Mouse (Mus musculus): ENCODE measurements around the gene Bcl6. TPM values are rescaled to one million over a fixed set of nuclear protein-coding genes. Genes with fewer than 3 reads are reported as not detected.
A peak's percentile ranks its signal among the peaks of the same experiment; 100 is the strongest.

Bcl6 gene
- polyA plus RNA-seq, 1 experiment from 2014 or later: 0.25 TPM

- no peak for DNase-seq (ENCODE audit: low spot score)
- ATAC-seq (replicated peaks; ENCODE audit: insufficient number of reproducible peaks, low FRiP score, low TSS enrichment, low read depth): no peak
- H3K27me3 ChIP-seq (ENCODE audit: control insufficient read depth, insufficient read depth, low read length): no peaks in the 10 kb centered on the region
- 88% methylated on average over 14 of the region's 14 CpGs for WGBS
- no peak overlapping the region for H3K9ac ChIP-seq (replicated peaks; ENCODE audit: low read length)
- H3K9me3 ChIP-seq (replicated peaks; ENCODE audit: control insufficient read depth, low read length): no peaks in the 10 kb centered on the region
- no peak overlapping the region for H3K27ac ChIP-seq (replicated peaks; ENCODE audit: low read depth, low read length)
- H3K4me2 ChIP-seq (ENCODE audit: low read depth, low read length): no peak overlapping the region
- H3K4me3 ChIP-seq (ENCODE audit: low read depth, low read length): no peak overlapping the region
- no peaks in the 10 kb centered on the region for H3K36me3 ChIP-seq (replicated peaks; ENCODE audit: control insufficient read depth, insufficient read depth, low read depth, low read length)
- no peaks in the 10 kb centered on the region for H3K4me1 ChIP-seq (ENCODE audit: control insufficient read depth, insufficient read depth, low read length)
Observed at GRCm38 (mm10) chr16:23966066-23966465, 22.6 kb downstream of the Bcl6 start.

GRCm38 (mm10) chr16:23964706-23965367, 23.8 kb downstream of the Bcl6 start:
- Histone ChIP-seq H3K27ac (replicated peaks; ENCODE audit: low read depth, low read length) (no peak overlapping the region), H3K27me3 (ENCODE audit: control insufficient read depth, insufficient read depth, low read length) (no peaks in the 10 kb centered on the region), H3K9ac (replicated peaks; ENCODE audit: low read length) (no peak overlapping the region), H3K36me3 (replicated peaks; ENCODE audit: control insufficient read depth, insufficient read depth, low read depth, low read length) (no peaks in the 10 kb centered on the region), H3K4me2 (ENCODE audit: low read depth, low read length) (no peak overlapping the region), H3K4me1 (ENCODE audit: control insufficient read depth, insufficient read depth, low read length) (no peaks in the 10 kb centered on the region), H3K4me3 (ENCODE audit: low read depth, low read length) (no peak overlapping the region), H3K9me3 (replicated peaks; ENCODE audit: control insufficient read depth, low read length) (no peaks in the 10 kb centered on the region)
- 77% methylated on average over 14 of the region's 14 CpGs for WGBS
- ATAC-seq (replicated peaks; ENCODE audit: insufficient number of reproducible peaks, low FRiP score, low TSS enrichment, low read depth): no peak
- DNase-seq (ENCODE audit: low spot score): no peak

- H3K4me2 ChIP-seq (ENCODE audit: low read depth, low read length): no peak overlapping the region
- no peak overlapping the region for H3K4me3 ChIP-seq (ENCODE audit: low read depth, low read length)
- DNase-seq (ENCODE audit: low spot score) (no peak), ATAC-seq (replicated peaks; ENCODE audit: insufficient number of reproducible peaks, low FRiP score, low TSS enrichment, low read depth) (no peak)
- no peak overlapping the region for H3K27ac ChIP-seq (replicated peaks; ENCODE audit: low read depth, low read length)
- H3K9ac ChIP-seq (replicated peaks; ENCODE audit: low read length): no peak overlapping the region
- no peaks in the 10 kb centered on the region for H3K27me3 ChIP-seq (ENCODE audit: control insufficient read depth, insufficient read depth, low read length)
- H3K36me3 ChIP-seq (replicated peaks; ENCODE audit: control insufficient read depth, insufficient read depth, low read depth, low read length): no peaks in the 10 kb centered on the region
- no peaks in the 10 kb centered on the region for H3K4me1 ChIP-seq (ENCODE audit: control insufficient read depth, insufficient read depth, low read length)
- H3K9me3 ChIP-seq (replicated peaks; ENCODE audit: control insufficient read depth, low read length): no peaks in the 10 kb centered on the region
- WGBS: 71% methylated on average over 22 of the region's 22 CpGs
Observed at GRCm38 (mm10) chr16:23963896-23964668, 24.6 kb downstream of the Bcl6 start.

- no peak overlapping the region for H3K9ac ChIP-seq (replicated peaks; ENCODE audit: low read length)
- 84% methylated on average over 2 of the region's 2 CpGs for WGBS
- no peaks in the 10 kb centered on the region for H3K9me3 ChIP-seq (replicated peaks; ENCODE audit: control insufficient read depth, low read length)
- DNase-seq (ENCODE audit: low spot score) (no peak), ATAC-seq (replicated peaks; ENCODE audit: insufficient number of reproducible peaks, low FRiP score, low TSS enrichment, low read depth) (no peak)
- H3K27ac ChIP-seq (replicated peaks; ENCODE audit: low read depth, low read length): no peak overlapping the region
- H3K36me3 ChIP-seq (replicated peaks; ENCODE audit: control insufficient read depth, insufficient read depth, low read depth, low read length): no peaks in the 10 kb centered on the region
- H3K27me3 ChIP-seq (ENCODE audit: control insufficient read depth, insufficient read depth, low read length): no peaks in the 10 kb centered on the region
- no peaks in the 10 kb centered on the region for H3K4me1 ChIP-seq (ENCODE audit: control insufficient read depth, insufficient read depth, low read length)
- no peak overlapping the region for H3K4me3 ChIP-seq (ENCODE audit: low read depth, low read length)
- H3K4me2 ChIP-seq (ENCODE audit: low read depth, low read length): no peak overlapping the region
Observed at GRCm38 (mm10) chr16:23962401-23962800, 26.3 kb downstream of the Bcl6 start.

- H3K4me2 ChIP-seq (ENCODE audit: low read depth, low read length): no peak overlapping the region
- H3K27me3 ChIP-seq (ENCODE audit: control insufficient read depth, insufficient read depth, low read length): no peaks in the 10 kb centered on the region
- no peaks in the 10 kb centered on the region for H3K9me3 ChIP-seq (replicated peaks; ENCODE audit: control insufficient read depth, low read length)
- no peak for ATAC-seq (replicated peaks; ENCODE audit: insufficient number of reproducible peaks, low FRiP score, low TSS enrichment, low read depth)
- no peaks in the 10 kb centered on the region for H3K36me3 ChIP-seq (replicated peaks; ENCODE audit: control insufficient read depth, insufficient read depth, low read depth, low read length)
- no peaks in the 10 kb centered on the region for H3K4me1 ChIP-seq (ENCODE audit: control insufficient read depth, insufficient read depth, low read length)
- H3K9ac ChIP-seq (replicated peaks; ENCODE audit: low read length): no peak overlapping the region
- DNase-seq (ENCODE audit: low spot score): no peak
- H3K27ac ChIP-seq (replicated peaks; ENCODE audit: low read depth, low read length): no peak overlapping the region
- no peak overlapping the region for H3K4me3 ChIP-seq (ENCODE audit: low read depth, low read length)
Observed at GRCm38 (mm10) chr16:23958938-23959337, 29.7 kb downstream of the Bcl6 start.

GRCm38 (mm10) chr16:23953959-23954260, 34.7 kb downstream of the Bcl6 start:
- Histone ChIP-seq H3K27me3 (ENCODE audit: control insufficient read depth, insufficient read depth, low read length) (no peaks in the 10 kb centered on the region), H3K4me3 (ENCODE audit: low read depth, low read length) (no peak overlapping the region), H3K27ac (replicated peaks; ENCODE audit: low read depth, low read length) (no peak overlapping the region), H3K4me2 (ENCODE audit: low read depth, low read length) (no peak overlapping the region), H3K4me1 (ENCODE audit: control insufficient read depth, insufficient read depth, low read length) (no peaks in the 10 kb centered on the region), H3K36me3 (replicated peaks; ENCODE audit: control insufficient read depth, insufficient read depth, low read depth, low read length) (no peaks in the 10 kb centered on the region), H3K9ac (replicated peaks; ENCODE audit: low read length) (no peak overlapping the region), H3K9me3 (replicated peaks; ENCODE audit: control insufficient read depth, low read length) (no peaks in the 10 kb centered on the region)
- ATAC-seq (replicated peaks; ENCODE audit: insufficient number of reproducible peaks, low FRiP score, low TSS enrichment, low read depth): no peak
- no peak for DNase-seq (ENCODE audit: low spot score)
- 20% methylated on average over 1 of the region's 1 CpGs for WGBS

GRCm38 (mm10) chr16:23953189-23953958, 35.3 kb downstream of the Bcl6 start:
- WGBS: 49% methylated on average over 11 of the region's 11 CpGs
- ATAC-seq (replicated peaks; ENCODE audit: insufficient number of reproducible peaks, low FRiP score, low TSS enrichment, low read depth): no peak

More at GRCm38 (mm10) chr16:23953189-23953958, 35.3 kb downstream of the Bcl6 start:
- peak; percentile 87 for DNase-seq (ENCODE audit: low spot score)
- Histone ChIP-seq H3K4me3 (ENCODE audit: low read depth, low read length) (no peak overlapping the region), H3K27me3 (ENCODE audit: control insufficient read depth, insufficient read depth, low read length) (no peaks in the 10 kb centered on the region), H3K9me3 (replicated peaks; ENCODE audit: control insufficient read depth, low read length) (no peaks in the 10 kb centered on the region), H3K9ac (replicated peaks; ENCODE audit: low read length) (no peak overlapping the region), H3K4me1 (ENCODE audit: control insufficient read depth, insufficient read depth, low read length) (no peaks in the 10 kb centered on the region), H3K36me3 (replicated peaks; ENCODE audit: control insufficient read depth, insufficient read depth, low read depth, low read length) (no peaks in the 10 kb centered on the region), H3K4me2 (ENCODE audit: low read depth, low read length) (no peak overlapping the region), H3K27ac (replicated peaks; ENCODE audit: low read depth, low read length) (no peak overlapping the region)

Measured in embryonic facial prominence, embryonic 11.5 days (tissue).